Mouse (Mus musculus) adrenal gland, adult 8-10 months (tissue): Measurements from ENCODE around the gene Ak5. TPM values are rescaled to one million over a fixed set of nuclear protein-coding genes. Genes with fewer than 3 reads are reported as not detected.
"Not testable (repeated sequence)": the region's sequence is repeated elsewhere in the genome, so short reads cannot be mapped to it uniquely, and the experiment has no call there.

Source experiments
- DNase-seq: peaks from one replicate; pipeline ENCODE4 v3.0.0; 2022
- total RNA-seq, 4 experiments: library from RNA; stranded (reverse); gene quantifications; 2 replicates each; pipeline ENCODE4 v1.2.4; 2022

Gene Ak5
- total RNA-seq, 4 experiments from 2014 or later, result 3.3 to 4.9 (median 4.7) TPM

GRCm38 (mm10) chr3:152475278-152475669 is 192.9 kb downstream of the Ak5 start:
- no peak for DNase-seq

- DNase-seq, result peak; percentile 31
Observed at GRCm38 (mm10) chr3:152474582-152475277, 193.4 kb downstream of the Ak5 start.

GRCm38 (mm10) chr3:152472676-152473075 is 195.5 kb downstream of the Ak5 start:
- DNase-seq, result no peak

GRCm38 (mm10) chr3:152470347-152470746 is 197.8 kb downstream of the Ak5 start:
- no peak for DNase-seq

GRCm38 (mm10) chr3:152469423-152470200 is 198.5 kb downstream of the Ak5 start:
- DNase-seq, result no peak

- no peak for DNase-seq
Observed at GRCm38 (mm10) chr3:152468569-152469041, 199.6 kb downstream of the Ak5 start.

- no peak for DNase-seq
Observed at GRCm38 (mm10) chr3:152468032-152468431, 200.1 kb downstream of the Ak5 start.

- DNase-seq, result no peak
Observed at GRCm38 (mm10) chr3:152467312-152467711, 200.8 kb downstream of the Ak5 start.

GRCm38 (mm10) chr3:152466849-152467248 is 201.3 kb downstream of the Ak5 start:
- no peak for DNase-seq

- DNase-seq, result no peak
Observed at GRCm38 (mm10) chr3:152465338-152465737, 202.8 kb downstream of the Ak5 start.

- no peak for DNase-seq
Observed at GRCm38 (mm10) chr3:152464462-152464861, 203.7 kb downstream of the Ak5 start.

GRCm38 (mm10) chr3:152462900-152463299 is 205.3 kb downstream of the Ak5 start:
- no peak for DNase-seq

- no peak for DNase-seq
Observed at GRCm38 (mm10) chr3:152462038-152462547, 206.1 kb downstream of the Ak5 start.

GRCm38 (mm10) chr3:152460802-152461201 is 207.4 kb downstream of the Ak5 start:
- no peak for DNase-seq

GRCm38 (mm10) chr3:152458875-152459274 is 209.3 kb downstream of the Ak5 start:
- not testable (repeated sequence) for DNase-seq

GRCm38 (mm10) chr3:152457308-152458035 is 210.7 kb downstream of the Ak5 start:
- no peak for DNase-seq

GRCm38 (mm10) chr3:152453163-152453562 is 215.0 kb downstream of the Ak5 start:
- no peak for DNase-seq

- no peak for DNase-seq
Observed at GRCm38 (mm10) chr3:152446966-152447365, 221.2 kb downstream of the Ak5 start.

GRCm38 (mm10) chr3:152444114-152444513 is 224.0 kb downstream of the Ak5 start:
- DNase-seq, result no peak

- no peak for DNase-seq
Observed at GRCm38 (mm10) chr3:152442795-152443194, 225.4 kb downstream of the Ak5 start.

GRCm38 (mm10) chr3:152438068-152438467 is 230.1 kb downstream of the Ak5 start:
- DNase-seq, result no peak

GRCm38 (mm10) chr3:152435590-152435989 is 232.6 kb downstream of the Ak5 start:
- DNase-seq, result no peak

GRCm38 (mm10) chr3:152432677-152433076 is 235.5 kb downstream of the Ak5 start:
- DNase-seq, result no peak
